Mouse (Mus musculus) right cerebral cortex, postnatal 36 days (tissue): ENCODE measurements around the gene Brf1.

Experiments used
- DNase-seq, 2 experiments: peaks; one replicate each; pipeline ENCODE4 v3.0.0; 2022; ENCODE audit warnings: low spot score in 2 of 2, mixed read lengths in 1 of 2

Brf1 gene

GRCm38 (mm10) chr12:113000294-113001132 is at the start of gene Brf1:
Gene Brf1 (minus strand): TSS chr12:113000704.
- DNase-seq, result peak; percentile 91 to 93

GRCm38 (mm10) chr12:113049836-113050235 is 49.3 kb upstream of the Brf1 start:
- DNase-seq, result no peak

GRCm38 (mm10) chr12:113048103-113048502 is 47.6 kb upstream of the Brf1 start:
- peak in 1 of 2 experiments; percentile 35 for DNase-seq

GRCm38 (mm10) chr12:113046861-113047260 is 46.4 kb upstream of the Brf1 start:
- DNase-seq, result no peak

GRCm38 (mm10) chr12:113044916-113045677 is 44.6 kb upstream of the Brf1 start:
- DNase-seq, result no peak

- DNase-seq, result no peak
Observed at GRCm38 (mm10) chr12:113042543-113042942, 42.0 kb upstream of the Brf1 start.

- peak; percentile 46 to 56 for DNase-seq
Observed at GRCm38 (mm10) chr12:113041481-113042439, 41.3 kb upstream of the Brf1 start.

GRCm38 (mm10) chr12:113038414-113038813 is 37.9 kb upstream of the Brf1 start:
- no peak for DNase-seq

- DNase-seq, result no peak
Observed at GRCm38 (mm10) chr12:113036996-113037395, 36.5 kb upstream of the Brf1 start.

GRCm38 (mm10) chr12:113035093-113035492 is 34.6 kb upstream of the Brf1 start:
- no peak for DNase-seq

- DNase-seq, result no peak
Observed at GRCm38 (mm10) chr12:113032296-113033250, 32.1 kb upstream of the Brf1 start.

- DNase-seq, result no peak
Observed at GRCm38 (mm10) chr12:113031441-113031840, 30.9 kb upstream of the Brf1 start.

- no peak for DNase-seq
Observed at GRCm38 (mm10) chr12:113030993-113031392, 30.5 kb upstream of the Brf1 start.

GRCm38 (mm10) chr12:113030046-113030445 is 29.5 kb upstream of the Brf1 start:
- DNase-seq, result no peak

- no peak for DNase-seq
Observed at GRCm38 (mm10) chr12:113028898-113029297, 28.4 kb upstream of the Brf1 start.

- DNase-seq, result no peak
Observed at GRCm38 (mm10) chr12:113028067-113028466, 27.6 kb upstream of the Brf1 start.

- no peak for DNase-seq
Observed at GRCm38 (mm10) chr12:113027495-113027894, 27.0 kb upstream of the Brf1 start.

- DNase-seq, result no peak
Observed at GRCm38 (mm10) chr12:113026557-113026956, 26.1 kb upstream of the Brf1 start.

GRCm38 (mm10) chr12:113023082-113023481 is 22.6 kb upstream of the Brf1 start:
- no peak for DNase-seq

- no peak for DNase-seq
Observed at GRCm38 (mm10) chr12:113021488-113021887, 21.0 kb upstream of the Brf1 start.
